Mouse (Mus musculus) midbrain, embryonic 15.5 days (tissue): ENCODE measurements at regions not wholly inside any gene's neighbourhood (a gene's known extent, or its start where the extent isn't known, plus 50 kb on each side); places are given as distances from the start of the nearest gene placed in this dataset.

ENCODE experiments used
- ATAC-seq: fragments of 200-750 bp; cut with Nextera tagmentation; replicated peaks from 2 replicates; pipeline ENCODE4 v1.8.0; 2017; ENCODE audit warnings: moderate TSS enrichment
- H3K27ac ChIP-seq: fragments of 300-500 bp; sonication (generic); 2 replicates; pipeline ENCODE4 v1.5.1; 2015; ENCODE audit warnings: mild to moderate bottlenecking, inconsistent platforms
- H3K27me3 ChIP-seq: fragments of 300-500 bp; sonication (generic); replicated peaks from 2 replicates; pipeline ENCODE4 v1.6.1; 2015; ENCODE audit warnings: inconsistent platforms
- H3K36me3 ChIP-seq: fragments of 300-500 bp; sonication (generic); replicated peaks from 2 replicates; pipeline ENCODE4 v1.6.1; 2015; ENCODE audit warnings: inconsistent platforms
- H3K4me1 ChIP-seq: fragments of 300-500 bp; sonication (generic); 2 replicates; pipeline ENCODE4 v1.6.1; 2015; ENCODE audit warnings: inconsistent platforms
- H3K4me2 ChIP-seq: fragments of 300-500 bp; sonication (generic); 2 replicates; pipeline ENCODE4 v1.6.1; 2015; ENCODE audit warnings: inconsistent platforms, mild to moderate bottlenecking, moderate library complexity
- H3K4me3 ChIP-seq: fragments of 300-500 bp; sonication (generic); 2 replicates; pipeline ENCODE4 v1.5.1; 2015; ENCODE audit warnings: mild to moderate bottlenecking, inconsistent platforms
- H3K9ac ChIP-seq: fragments of 300-500 bp; sonication (generic); 2 replicates; pipeline ENCODE4 v1.6.1; 2015; ENCODE audit warnings: mild to moderate bottlenecking, inconsistent platforms
- H3K9me3 ChIP-seq: fragments of 300-500 bp; sonication (generic); 2 replicates; pipeline ENCODE4 v1.6.1; 2016; ENCODE audit warnings: inconsistent platforms
- WGBS: fragments of 180-500 bp; shearing (Covaris S2); methylation state at CpG from one replicate; pipeline ENCODE4 v1.1.7; 2015; ENCODE audit warnings: mixed read lengths; 5-methylcytosine and 5-hydroxymethylcytosine counted together

GRCm38 (mm10) chr3:114463267-114463666 lies 432.9 kb downstream of the Col11a1 start:
- Histone ChIP-seq H3K36me3 (no peaks in the 10 kb centered on the region), H3K27me3 (no peaks in the 10 kb centered on the region), H3K4me3 (no peak overlapping the region), H3K9me3 (no peaks in the 10 kb centered on the region), H3K4me1 (peaks cover 11% of the 10 kb centered on the region), H3K9ac (no peak overlapping the region), H3K4me2 (no peak overlapping the region), H3K27ac (no peak overlapping the region)
- peak; percentile 59; the same call in 1 of the 2 replicates for ATAC-seq
- 26% methylated on average over 2 of the region's 2 CpGs for WGBS

DNA sequence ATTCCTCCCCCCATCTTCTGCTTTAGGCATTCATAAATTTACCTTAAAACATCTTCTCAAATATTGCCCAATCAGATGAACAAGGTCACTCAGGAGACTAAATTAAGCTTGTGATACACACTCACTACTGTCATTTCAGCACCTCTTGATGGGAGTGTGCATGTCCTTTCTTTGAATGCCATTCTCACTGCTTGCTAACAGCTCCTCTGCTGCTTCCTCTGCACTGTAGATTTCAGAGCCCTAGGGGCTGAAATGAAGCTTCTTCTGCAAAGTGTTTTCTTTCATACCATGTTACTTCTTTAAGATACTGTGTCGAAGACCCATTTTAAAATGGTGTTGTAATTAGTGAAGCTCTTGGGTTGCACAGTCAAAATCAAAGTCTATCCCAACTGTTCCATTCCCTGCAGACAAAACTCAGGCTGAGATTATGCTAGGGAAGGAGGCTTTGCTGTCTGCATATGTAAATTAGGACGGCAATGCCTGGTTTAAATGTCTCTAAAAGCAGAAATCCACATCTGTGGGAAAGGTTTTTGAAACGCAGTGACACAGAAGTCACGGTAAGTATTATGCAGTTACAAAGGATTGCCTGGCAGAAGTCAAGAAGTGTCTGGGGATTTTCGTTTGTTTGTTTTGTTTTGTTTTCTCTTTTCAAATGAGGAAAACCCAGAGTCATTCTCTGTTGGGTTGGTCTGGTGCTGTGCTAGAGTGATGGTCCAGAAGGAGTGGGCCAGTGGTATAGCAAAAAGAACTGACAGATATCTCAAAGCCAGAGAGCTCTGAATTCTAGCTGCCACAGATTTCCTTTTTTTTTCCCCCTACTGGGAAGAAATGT lies 433.6 kb downstream of the Col11a1 start:
- H3K4me2 ChIP-seq: no peak overlapping the region
- no peak overlapping the region for H3K4me3 ChIP-seq
- H3K9ac ChIP-seq: no peak overlapping the region
- 29% methylated on average over 5 of the region's 5 CpGs for WGBS
- H3K27ac ChIP-seq: peak overlapping the region; percentile 72
- peaks cover 11% of the 10 kb centered on the region for H3K4me1 ChIP-seq
- H3K36me3 ChIP-seq: no peaks in the 10 kb centered on the region
- no peaks in the 10 kb centered on the region for H3K9me3 ChIP-seq
- no peaks in the 10 kb centered on the region for H3K27me3 ChIP-seq
- peak; percentile 92 for ATAC-seq

GRCm38 (mm10) chr3:114464546-114464888 lies 434.2 kb downstream of the Col11a1 start:
- H3K9ac ChIP-seq: no peak overlapping the region
- H3K4me1 ChIP-seq: peaks cover 11% of the 10 kb centered on the region
- no peak overlapping the region for H3K4me3 ChIP-seq
- H3K9me3 ChIP-seq: no peaks in the 10 kb centered on the region
- no peak overlapping the region for H3K4me2 ChIP-seq
- ATAC-seq: 0 out of 2 replicates have a peak, but pooled peaks have one; percentile 57
- H3K36me3 ChIP-seq: no peaks in the 10 kb centered on the region
- peak overlapping the region; percentile 72; the same call in 1 of the 2 replicates for H3K27ac ChIP-seq
- H3K27me3 ChIP-seq: no peaks in the 10 kb centered on the region
- WGBS: 69% methylated on average over 2 of the region's 2 CpGs

- Histone ChIP-seq H3K9ac (no peak overlapping the region), H3K27ac (no peak overlapping the region), H3K27me3 (no peaks in the 10 kb centered on the region), H3K4me1 (no peaks in the 10 kb centered on the region), H3K36me3 (no peaks in the 10 kb centered on the region), H3K4me2 (no peak overlapping the region), H3K4me3 (no peak overlapping the region), H3K9me3 (no peaks in the 10 kb centered on the region)
- ATAC-seq: peak; percentile 56; the same call in 1 of the 2 replicates
- 55% methylated on average over 2 of the region's 2 CpGs for WGBS
These were observed 420.0 kb upstream of the Olfm3 start for GRCm38 (mm10) chr3:114483904-114484303.

GRCm38 (mm10) chr3:114507690-114508332 lies 396.1 kb upstream of the Olfm3 start:
- peak; percentile 73 for ATAC-seq
- Histone ChIP-seq H3K36me3 (no peaks in the 10 kb centered on the region), H3K9ac (no peak overlapping the region), H3K27ac (no peak overlapping the region), H3K9me3 (no peaks in the 10 kb centered on the region), H3K27me3 (no peaks in the 10 kb centered on the region), H3K4me2 (no peak overlapping the region), H3K4me1 (no peaks in the 10 kb centered on the region), H3K4me3 (no peak overlapping the region)
- 66% methylated on average over 7 of the region's 7 CpGs for WGBS

DNA sequence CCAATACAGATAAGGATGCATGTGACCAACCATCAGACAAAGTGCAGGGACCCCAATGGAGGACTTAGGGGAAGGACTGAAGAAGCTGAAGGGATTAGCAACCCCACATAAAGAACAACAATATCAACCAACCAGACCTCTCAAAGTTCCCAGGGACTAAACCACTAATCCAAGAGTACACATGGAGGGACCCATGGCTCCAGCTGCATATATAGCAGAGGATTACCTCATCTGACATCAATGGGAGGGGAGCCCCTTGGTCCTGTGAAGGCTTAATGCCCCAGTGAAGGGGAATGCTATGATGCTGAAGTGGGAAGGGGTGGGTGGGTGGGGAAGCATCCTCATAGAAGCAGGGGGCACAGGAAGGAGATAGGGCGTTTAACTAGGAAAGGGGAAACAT lies 388.6 kb upstream of the Olfm3 start:
- Histone ChIP-seq H3K4me3 (no peak overlapping the region), H3K36me3 (no peaks in the 10 kb centered on the region), H3K27ac (no peak overlapping the region), H3K27me3 (no peaks in the 10 kb centered on the region), H3K4me1 (no peaks in the 10 kb centered on the region), H3K4me2 (no peak overlapping the region), H3K9me3 (no peaks in the 10 kb centered on the region), H3K9ac (no peak overlapping the region)
- 58% methylated on average over 1 of the region's 1 CpGs for whole genome bisulfite sequencing
- ATAC-seq: no peak

- no peak for ATAC-seq
- Histone ChIP-seq H3K9me3 (no peaks in the 10 kb centered on the region), H3K4me3 (no peak overlapping the region)
These were observed 359.5 kb upstream of the Olfm3 start for GRCm38 (mm10) chr3:114544353-114544752.

DNA sequence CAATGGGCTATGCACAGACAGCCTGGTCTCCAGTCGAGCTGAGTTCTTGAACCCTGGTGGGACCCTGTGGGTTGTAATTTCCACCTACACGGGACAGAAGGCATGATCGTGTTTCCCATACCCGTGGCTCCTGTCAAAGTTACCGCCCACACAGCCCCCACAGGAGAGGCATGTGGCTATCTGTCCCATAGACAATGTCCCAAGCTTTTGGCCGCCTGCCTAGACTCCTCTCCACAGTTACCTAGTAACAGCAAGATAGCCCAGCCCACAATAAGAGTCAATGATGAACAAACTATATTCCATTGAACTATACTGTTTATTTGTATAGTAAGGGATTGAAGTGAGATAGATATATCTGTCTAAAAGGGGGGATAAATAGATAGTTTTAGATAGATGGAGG lies 356.7 kb upstream of the Olfm3 start:
- H3K36me3 ChIP-seq: no peaks in the 10 kb centered on the region
- no peaks in the 10 kb centered on the region for H3K9me3 ChIP-seq
- 76% methylated on average over 6 of the region's 6 CpGs for WGBS
- no peak overlapping the region for H3K4me3 ChIP-seq
- H3K9ac ChIP-seq: no peak overlapping the region
- no peaks in the 10 kb centered on the region for H3K4me1 ChIP-seq
- H3K4me2 ChIP-seq: no peak overlapping the region
- no peaks in the 10 kb centered on the region for H3K27me3 ChIP-seq
- ATAC-seq: no peak
- no peak overlapping the region for H3K27ac ChIP-seq

More at GRCm38 (mm10) chr3:114544353-114544752, 359.5 kb upstream of the Olfm3 start:
- Histone ChIP-seq H3K27me3 (no peaks in the 10 kb centered on the region), H3K9ac (no peak overlapping the region), H3K27ac (no peak overlapping the region), H3K36me3 (no peaks in the 10 kb centered on the region), H3K4me1 (no peaks in the 10 kb centered on the region), H3K4me2 (no peak overlapping the region)
- 51% methylated on average over 1 of the region's 1 CpGs for WGBS

- WGBS: 71% methylated on average over 2 of the region's 2 CpGs
These were observed 332.9 kb upstream of the Olfm3 start for GRCm38 (mm10) chr3:114570978-114571377.

More at GRCm38 (mm10) chr3:114570978-114571377, 332.9 kb upstream of the Olfm3 start:
- no peak for ATAC-seq
- Histone ChIP-seq H3K27me3 (no peaks in the 10 kb centered on the region), H3K27ac (no peak overlapping the region), H3K9me3 (no peaks in the 10 kb centered on the region), H3K4me3 (no peak overlapping the region), H3K9ac (no peak overlapping the region), H3K4me2 (no peak overlapping the region), H3K4me1 (no peaks in the 10 kb centered on the region), H3K36me3 (no peaks in the 10 kb centered on the region)
